Mouse (Mus musculus) left cerebral cortex, adult 8-10 months (tissue): ENCODE results near the gene Mief1. TPM values are rescaled to one million over a fixed set of nuclear protein-coding genes. Genes with fewer than 3 reads are reported as not detected.
A peak's percentile ranks its signal among the peaks of the same experiment; 100 is the strongest.

ENCODE experiments used
- DNase-seq, 2 experiments: peaks; one replicate each; pipeline ENCODE4 v3.0.0; 2022; ENCODE audit warnings: low spot score in 2 of 2
- total RNA-seq, 4 experiments: library from RNA; stranded (reverse); gene quantifications; 2 replicates each; pipeline ENCODE4 v1.2.4; 2022

Mief1 gene
- total RNA-seq, 4 experiments from 2014 or later = 30.2 to 33.7 (median 30.9) TPM

DNA sequence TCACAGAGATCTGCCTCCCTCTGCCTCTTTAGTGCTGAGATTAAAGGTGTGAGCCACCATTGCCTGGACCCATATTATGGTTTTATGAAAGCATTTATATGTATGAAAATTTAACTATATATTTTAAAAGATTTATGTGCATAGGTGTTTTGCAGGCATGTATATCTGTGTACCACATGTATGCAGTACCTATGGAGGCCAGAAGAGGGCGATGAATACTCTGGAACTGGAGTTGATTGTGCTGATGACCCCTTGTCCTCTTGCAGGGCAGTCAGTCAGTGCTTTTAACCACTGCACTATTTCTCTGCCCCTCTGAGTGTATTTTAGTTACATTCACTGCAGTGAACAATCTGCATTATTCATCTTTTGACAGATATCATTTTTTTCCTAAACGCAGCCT is 8.0 kb upstream of the Mief1 start:
- DNase-seq = no peak

DNA sequence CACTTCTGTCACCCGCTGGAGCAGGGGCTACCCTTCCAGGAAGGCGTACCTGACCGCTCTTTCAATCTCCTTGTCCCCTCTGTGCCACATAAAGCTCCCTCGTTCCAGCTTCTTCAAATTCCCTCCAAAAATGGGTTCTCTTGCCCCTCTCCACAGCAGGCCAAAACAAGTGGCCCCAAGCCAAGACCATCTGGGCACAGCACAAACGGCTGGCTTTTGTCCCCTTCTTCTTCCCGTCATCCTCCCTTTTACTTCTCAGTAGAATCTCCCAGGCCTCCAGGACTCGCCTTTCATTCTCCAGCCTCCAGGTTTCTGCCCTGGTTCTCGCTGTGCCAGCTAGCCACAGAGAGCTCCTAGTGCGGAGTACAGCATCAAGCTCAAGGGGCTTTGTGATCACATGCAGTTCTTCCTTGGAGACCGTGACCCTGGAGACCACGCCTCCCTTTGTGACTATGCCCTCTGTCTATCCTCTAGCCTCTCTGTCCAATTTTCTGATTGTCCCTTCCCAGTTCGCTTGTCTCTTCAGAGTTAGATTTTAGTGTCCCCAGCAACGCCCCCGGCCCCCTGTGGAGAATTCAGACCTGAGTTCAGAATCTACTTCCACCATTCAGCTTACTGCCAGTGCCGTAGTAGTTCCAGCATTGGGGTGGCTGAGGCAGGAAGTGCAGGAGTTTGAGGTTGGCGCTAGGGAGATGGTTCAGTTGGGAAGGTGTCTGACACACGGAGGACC is 5.6 kb upstream of the Mief1 start:
- no peak for DNase-seq

DNA sequence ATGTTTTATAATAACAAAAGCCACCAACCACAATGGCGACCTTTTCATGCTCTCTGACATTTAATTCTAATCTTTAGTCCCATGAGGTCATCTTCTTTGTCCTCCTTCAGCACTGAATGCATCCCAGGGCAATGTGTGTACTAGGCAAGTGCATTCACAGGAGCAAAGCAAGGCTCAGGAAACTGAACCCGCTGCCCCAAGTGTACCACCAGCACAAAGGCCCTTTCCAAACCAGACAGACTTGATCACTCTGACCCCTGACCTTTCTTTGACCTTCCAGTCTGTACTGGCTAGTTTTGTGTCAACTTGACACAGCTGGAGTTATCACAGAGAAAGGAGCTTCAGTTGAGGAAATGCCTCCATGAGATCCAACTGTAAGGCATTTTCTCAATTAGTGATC is 1.5 kb upstream of the Mief1 start:
- no peak for DNase-seq

- DNase-seq = no peak
Measured at GRCm38 (mm10) chr15:80233053-80233452, 765 bp upstream of the Mief1 start.

DNA sequence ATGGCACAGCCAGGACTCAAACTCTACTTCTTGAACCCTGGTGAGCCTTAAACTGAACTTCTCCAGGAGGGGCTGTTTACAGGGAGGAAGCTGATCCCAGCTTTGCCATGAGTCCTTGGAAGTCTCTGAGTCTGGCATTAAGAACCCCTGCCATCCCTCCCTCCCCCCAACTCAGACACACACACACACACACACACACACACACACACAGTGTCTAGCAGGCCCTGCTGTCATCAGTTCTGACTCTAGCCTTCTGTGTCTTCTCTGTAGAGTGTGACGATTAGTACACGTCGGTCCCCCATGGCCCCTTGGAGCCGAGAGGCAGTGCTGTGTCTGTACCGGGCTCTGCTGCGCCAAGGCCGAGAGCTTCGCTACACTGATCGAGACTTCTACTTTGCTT is 1.7 kb downstream of the Mief1 start, which contains the start of gene AC140267.1:
AC140267.1 (plus strand) TSS at position 301 of the 400 bp plus-strand sequence.
- DNase-seq = no peak

GRCm38 (mm10) chr15:80248135-80248534 is 14.3 kb downstream of the Mief1 start:
- no peak for DNase-seq

DNA sequence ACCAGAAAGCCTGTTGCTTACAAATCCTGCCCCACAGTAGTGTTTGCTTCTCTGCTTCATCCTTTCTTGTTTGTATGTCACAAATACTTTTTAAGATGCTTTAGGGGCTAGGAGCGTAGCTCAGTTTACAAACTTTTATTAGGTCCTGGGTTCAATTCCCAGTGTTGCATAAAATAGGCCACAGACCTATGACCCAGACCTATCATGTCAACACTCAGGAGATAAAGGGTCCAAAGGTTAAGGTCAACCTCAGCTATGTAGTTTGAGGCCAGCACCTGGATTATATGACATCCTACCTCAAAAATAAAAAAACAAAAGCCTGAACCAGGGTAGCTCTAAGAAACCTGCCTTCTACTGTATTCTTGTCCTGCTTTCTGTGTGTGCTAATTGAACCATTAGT is 14.8 kb downstream of the Mief1 start:
- DNase-seq = no peak

GRCm38 (mm10) chr15:80249672-80250071 is 15.9 kb downstream of the Mief1 start:
- DNase-seq = no peak

GRCm38 (mm10) chr15:80250586-80250985 is 16.8 kb downstream of the Mief1 start:
- no peak for DNase-seq

- no peak for DNase-seq
Measured at GRCm38 (mm10) chr15:80253530-80253929, 19.7 kb downstream of the Mief1 start.

GRCm38 (mm10) chr15:80254207-80254606 is 20.4 kb downstream of the Mief1 start:
- DNase-seq = no peak

DNA sequence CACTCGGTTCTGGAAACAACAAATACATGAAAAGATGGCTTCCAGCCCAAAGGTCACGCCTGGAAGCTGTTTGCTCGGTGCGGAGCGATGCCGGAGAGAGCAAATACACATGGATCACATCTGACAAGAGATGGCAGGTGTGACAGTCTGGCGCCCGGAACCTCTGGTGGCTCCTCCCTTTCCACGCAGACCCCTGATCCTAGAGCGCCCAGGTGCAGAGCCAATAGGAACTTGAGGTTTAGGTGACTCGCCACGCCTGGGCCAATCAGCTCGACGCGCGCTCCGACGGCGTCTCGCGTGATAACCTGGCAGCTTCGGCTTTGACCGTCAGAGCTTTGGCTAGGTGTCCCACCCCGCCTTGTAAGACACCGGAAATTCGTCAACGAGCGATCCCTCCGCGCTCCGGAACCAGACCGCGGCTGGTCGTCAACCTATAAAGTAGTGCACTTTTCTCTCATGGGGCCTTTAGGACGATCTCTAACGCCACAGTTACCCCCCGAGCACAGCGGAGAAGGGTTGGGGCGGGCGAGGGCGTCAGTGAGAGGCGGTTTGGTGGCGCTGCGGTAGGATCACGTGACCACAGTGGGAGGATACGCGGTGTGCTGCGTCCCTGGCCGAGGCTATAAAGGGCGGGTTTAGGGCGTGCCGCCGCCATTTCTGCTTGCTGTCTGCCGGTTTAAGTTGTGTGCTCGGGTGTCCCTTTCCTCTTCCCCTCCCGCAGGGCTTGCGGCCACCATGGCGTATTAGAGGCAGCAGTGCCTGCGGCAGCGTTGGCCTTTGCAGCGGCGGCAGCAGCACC is 21.2 kb downstream of the Mief1 start, which contains the start of gene Atf4:
Atf4 (plus strand) TSS at position 338 of the 799 bp plus-strand sequence.
- DNase-seq = peak; percentile 97 to 99

DNA sequence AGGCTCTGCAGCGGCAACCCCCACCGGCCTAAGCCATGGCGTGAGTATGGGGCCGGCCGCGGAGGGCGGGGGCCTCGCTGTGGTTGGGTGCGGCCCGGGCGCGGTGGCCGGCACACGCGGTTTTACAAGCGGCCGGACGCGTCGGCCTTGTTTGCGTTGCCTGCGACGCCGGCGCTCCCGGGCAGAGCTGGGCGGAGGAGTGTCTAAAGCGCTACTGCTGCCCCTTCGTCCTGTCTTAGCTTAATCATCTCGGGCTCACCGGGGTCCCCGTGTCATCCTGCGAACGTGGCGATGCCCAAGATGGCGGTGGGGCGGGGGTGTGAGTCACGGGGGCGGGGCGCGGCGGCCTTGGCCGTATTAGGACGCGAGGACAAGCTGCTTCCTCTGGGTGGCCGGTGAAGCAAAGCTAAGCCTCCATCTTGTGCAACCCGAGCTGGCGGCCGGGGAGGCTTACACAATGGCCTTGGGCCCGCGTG is 21.9 kb downstream of the Mief1 start:
- peak; percentile 27 to 58 for DNase-seq

DNA sequence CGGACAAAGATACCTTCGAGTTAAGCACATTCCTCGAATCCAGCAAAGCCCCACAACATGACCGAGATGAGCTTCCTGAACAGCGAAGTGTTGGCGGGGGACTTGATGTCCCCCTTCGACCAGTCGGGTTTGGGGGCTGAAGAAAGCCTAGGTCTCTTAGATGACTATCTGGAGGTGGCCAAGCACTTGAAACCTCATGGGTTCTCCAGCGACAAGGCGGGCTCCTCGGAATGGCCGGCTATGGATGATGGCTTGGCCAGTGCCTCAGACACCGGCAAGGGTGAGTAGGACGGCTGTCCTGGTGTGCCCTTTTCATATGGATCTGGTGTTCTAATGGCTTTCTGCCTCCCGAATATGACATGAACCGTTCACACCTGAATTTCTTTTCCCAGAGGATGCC is 22.4 kb downstream of the Mief1 start:
- DNase-seq = peak in 1 of 2 experiments; percentile 28

DNA sequence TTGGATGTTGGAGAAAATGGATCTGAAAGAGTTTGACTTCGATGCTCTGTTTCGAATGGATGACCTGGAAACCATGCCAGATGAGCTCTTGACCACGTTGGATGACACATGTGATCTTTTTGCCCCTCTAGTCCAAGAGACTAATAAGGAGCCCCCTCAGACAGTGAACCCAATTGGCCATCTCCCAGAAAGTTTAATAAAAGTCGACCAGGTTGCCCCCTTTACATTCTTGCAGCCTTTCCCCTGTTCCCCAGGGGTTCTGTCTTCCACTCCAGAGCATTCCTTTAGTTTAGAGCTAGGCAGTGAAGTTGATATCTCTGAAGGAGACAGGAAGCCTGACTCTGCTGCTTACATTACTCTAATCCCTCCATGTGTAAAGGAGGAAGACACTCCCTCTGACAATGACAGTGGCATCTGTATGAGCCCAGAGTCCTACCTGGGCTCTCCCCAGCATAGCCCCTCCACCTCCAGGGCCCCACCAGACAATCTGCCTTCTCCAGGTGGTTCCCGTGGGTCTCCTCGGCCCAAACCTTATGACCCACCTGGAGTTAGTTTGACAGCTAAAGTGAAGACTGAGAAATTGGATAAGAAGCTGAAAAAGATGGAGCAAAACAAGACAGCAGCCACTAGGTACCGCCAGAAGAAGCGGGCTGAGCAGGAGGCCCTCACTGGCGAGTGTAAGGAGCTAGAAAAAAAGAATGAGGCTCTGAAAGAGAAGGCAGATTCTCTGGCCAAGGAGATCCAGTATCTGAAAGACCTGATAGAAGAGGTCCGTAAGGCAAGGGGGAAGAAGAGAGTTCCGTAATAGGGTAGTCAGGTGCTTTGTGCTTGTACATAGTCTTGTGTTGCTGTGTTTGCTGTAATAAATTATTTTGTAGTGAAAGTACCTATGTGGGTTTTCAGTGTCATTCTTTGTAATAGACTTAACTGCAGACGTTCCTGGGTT is 23.1 kb downstream of the Mief1 start:
- DNase-seq = no peak

GRCm38 (mm10) chr15:80257602-80258239 is 23.9 kb downstream of the Mief1 start:
- DNase-seq = no peak

GRCm38 (mm10) chr15:80258240-80259170 is 24.7 kb downstream of the Mief1 start:
- DNase-seq = no peak

DNA sequence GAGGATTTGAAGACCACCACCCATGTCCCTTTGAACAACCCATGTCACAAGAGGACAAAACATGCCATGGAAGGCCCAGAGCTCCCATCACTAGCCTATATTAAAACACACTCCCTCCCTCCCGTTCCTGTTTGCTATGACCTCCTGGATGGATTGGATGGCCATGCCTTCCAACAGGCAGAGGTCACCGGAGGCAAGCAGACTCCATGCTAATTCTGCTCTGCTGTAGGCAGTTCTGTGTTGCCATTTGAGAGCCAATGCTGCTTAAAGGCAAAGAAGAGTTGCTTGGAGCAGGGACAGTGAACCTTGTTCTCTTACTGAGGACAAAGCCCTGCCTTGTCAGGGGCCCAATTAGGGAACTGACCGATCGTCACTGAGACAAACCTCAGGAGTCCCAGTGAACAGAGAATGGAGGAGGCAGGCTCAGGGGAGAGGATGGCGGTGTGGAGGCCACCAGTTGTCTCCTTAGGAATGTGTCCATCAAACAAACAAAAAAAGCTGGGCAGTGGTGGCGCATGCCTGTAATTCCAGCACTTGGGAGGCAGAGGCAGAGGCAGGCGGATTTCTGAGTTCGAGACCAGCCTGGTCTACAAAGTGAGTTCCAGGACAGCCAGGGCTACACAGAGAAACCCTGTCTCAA is 25.7 kb downstream of the Mief1 start:
- no peak for DNase-seq

GRCm38 (mm10) chr15:80260677-80261076 is 26.9 kb downstream of the Mief1 start:
- DNase-seq = peak; percentile 52 to 81
